Mouse (Mus musculus) CH12.LX (cell line): ENCODE data around the gene Rundc3a.

Experiments
- CTCF ChIP-seq, 2 experiments: IDR thresholded peaks in 1 of 2; conservative IDR thresholded peaks in 1 of 2; 2 replicates each; pipeline ENCODE4 v1.5.1; 2011 to 2012; ENCODE audit warnings: low read depth in 2 of 2, low read length in 2 of 2, improper control_type of control experiment in 1 of 2, inconsistent platforms in 1 of 2, mild to moderate bottlenecking in 1 of 2, moderate library complexity in 1 of 2
- ETS1 ChIP-seq: conservative IDR thresholded peaks from 2 replicates; pipeline ENCODE4 v1.6.1; 2012; ENCODE audit warnings: low read depth, mild to moderate bottlenecking, inconsistent platforms, low read length, improper control_type of control experiment, moderate library complexity
- GABPA ChIP-seq: IDR thresholded peaks from 2 replicates; pipeline ENCODE4 v1.6.1; 2012; ENCODE audit warnings: low read depth, low read length, improper control_type of control experiment, inconsistent platforms; ENCODE audit not compliant: insufficient replicate concordance
- HCFC1 ChIP-seq: IDR thresholded peaks from 2 replicates; pipeline ENCODE4 v1.6.1; 2012; ENCODE audit warnings: low read depth, mild to moderate bottlenecking, inconsistent platforms, low read length, improper control_type of control experiment
- KAT2A ChIP-seq: IDR thresholded peaks from 2 replicates; pipeline ENCODE4 v1.6.1; 2012; ENCODE audit warnings: low read length, improper control_type of control experiment, inconsistent platforms; ENCODE audit not compliant: insufficient replicate concordance
- MAFK ChIP-seq: IDR thresholded peaks from 2 replicates; pipeline ENCODE4 v1.6.1; 2011; ENCODE audit warnings: low read length, improper control_type of control experiment; ENCODE audit not compliant: insufficient replicate concordance
- MEF2A ChIP-seq: IDR thresholded peaks from 2 replicates; pipeline ENCODE4 v1.6.1; 2014; ENCODE audit warnings: low read depth, mild to moderate bottlenecking, inconsistent platforms, low read length, improper control_type of control experiment, borderline replicate concordance
- MXI1 ChIP-seq: IDR thresholded peaks from 2 replicates; pipeline ENCODE4 v1.6.1; 2011; ENCODE audit warnings: mild to moderate bottlenecking, low read depth, low read length, improper control_type of control experiment
- NRF1 ChIP-seq: IDR thresholded peaks from 2 replicates; pipeline ENCODE4 v1.6.1; 2014; ENCODE audit warnings: low read depth, mild to moderate bottlenecking, inconsistent platforms, low read length, improper control_type of control experiment, moderate library complexity
- RAD21 ChIP-seq: IDR thresholded peaks from 2 replicates; pipeline ENCODE4 v1.6.1; 2011; ENCODE audit warnings: low read depth, mild to moderate bottlenecking, low read length, improper control_type of control experiment, moderate library complexity
- RCOR1 ChIP-seq: conservative IDR thresholded peaks from 2 replicates; pipeline ENCODE4 v1.6.1; 2012; ENCODE audit warnings: low read depth, mild to moderate bottlenecking, inconsistent platforms, low read length, improper control_type of control experiment
- TBP ChIP-seq: conservative IDR thresholded peaks from 2 replicates; pipeline ENCODE4 v1.6.1; 2011; ENCODE audit warnings: low read depth, low read length, improper control_type of control experiment
- UBTF ChIP-seq: IDR thresholded peaks from 2 replicates; pipeline ENCODE4 v1.6.1; 2012; ENCODE audit warnings: low read depth, mild to moderate bottlenecking, inconsistent platforms, low read length, improper control_type of control experiment, moderate library complexity
- ZMIZ1 ChIP-seq: IDR thresholded peaks from 2 replicates; pipeline ENCODE4 v1.6.1; 2012; ENCODE audit warnings: low read depth, mild to moderate bottlenecking, inconsistent platforms, low read length, improper control_type of control experiment

DNA sequence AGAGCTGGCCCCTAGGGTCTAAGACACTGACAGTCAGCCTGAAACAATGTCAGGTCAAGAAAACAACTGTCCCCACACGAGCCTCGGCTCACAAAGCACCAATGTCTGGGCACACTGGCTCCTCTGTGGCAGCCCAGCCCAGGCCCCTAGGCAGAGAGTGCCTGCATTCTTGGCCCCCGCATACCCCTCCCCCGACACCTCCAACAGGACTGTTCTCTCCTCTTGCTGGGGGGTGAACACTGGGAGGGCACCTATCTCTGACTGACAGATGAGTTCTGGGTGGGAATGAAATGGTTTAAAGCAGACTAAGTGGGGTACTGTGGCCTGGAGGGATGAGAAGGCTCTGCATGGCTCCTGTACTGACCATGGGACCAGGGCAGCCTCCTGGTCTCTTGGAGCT is 27.5 kb upstream of the Rundc3a start:
- TF ChIP-seq ZMIZ1: no peak
- no peak for TF ChIP-seq KAT2A
- TF ChIP-seq CTCF (conservative IDR thresholded peaks at IDR 0.05 in 1 of 2, IDR thresholded peaks at IDR 0.05 in 1 of 2; ENCODE audit: low read depth in 2 of 2, low read length in 2 of 2): no peak
- no peak for TF ChIP-seq UBTF
- TF ChIP-seq HCFC1: no peak
- TF ChIP-seq MAFK: no peak
- no peak for TF ChIP-seq RCOR1
- TF ChIP-seq GABPA: no peak
- TF ChIP-seq TBP: no peak
- no peak for TF ChIP-seq NRF1
- TF ChIP-seq MEF2A: no peak
- TF ChIP-seq MXI1: no peak
- TF ChIP-seq ETS1: no peak
- no peak for TF ChIP-seq RAD21
